Mouse (Mus musculus): ENCODE results near the gene Commd4. TPM values are rescaled to one million over a fixed set of nuclear protein-coding genes. Genes with fewer than 3 reads are reported as not detected.

Commd4 gene
- polyA plus RNA-seq, 1 experiment from 2014 or later = 96.0 TPM

DNA sequence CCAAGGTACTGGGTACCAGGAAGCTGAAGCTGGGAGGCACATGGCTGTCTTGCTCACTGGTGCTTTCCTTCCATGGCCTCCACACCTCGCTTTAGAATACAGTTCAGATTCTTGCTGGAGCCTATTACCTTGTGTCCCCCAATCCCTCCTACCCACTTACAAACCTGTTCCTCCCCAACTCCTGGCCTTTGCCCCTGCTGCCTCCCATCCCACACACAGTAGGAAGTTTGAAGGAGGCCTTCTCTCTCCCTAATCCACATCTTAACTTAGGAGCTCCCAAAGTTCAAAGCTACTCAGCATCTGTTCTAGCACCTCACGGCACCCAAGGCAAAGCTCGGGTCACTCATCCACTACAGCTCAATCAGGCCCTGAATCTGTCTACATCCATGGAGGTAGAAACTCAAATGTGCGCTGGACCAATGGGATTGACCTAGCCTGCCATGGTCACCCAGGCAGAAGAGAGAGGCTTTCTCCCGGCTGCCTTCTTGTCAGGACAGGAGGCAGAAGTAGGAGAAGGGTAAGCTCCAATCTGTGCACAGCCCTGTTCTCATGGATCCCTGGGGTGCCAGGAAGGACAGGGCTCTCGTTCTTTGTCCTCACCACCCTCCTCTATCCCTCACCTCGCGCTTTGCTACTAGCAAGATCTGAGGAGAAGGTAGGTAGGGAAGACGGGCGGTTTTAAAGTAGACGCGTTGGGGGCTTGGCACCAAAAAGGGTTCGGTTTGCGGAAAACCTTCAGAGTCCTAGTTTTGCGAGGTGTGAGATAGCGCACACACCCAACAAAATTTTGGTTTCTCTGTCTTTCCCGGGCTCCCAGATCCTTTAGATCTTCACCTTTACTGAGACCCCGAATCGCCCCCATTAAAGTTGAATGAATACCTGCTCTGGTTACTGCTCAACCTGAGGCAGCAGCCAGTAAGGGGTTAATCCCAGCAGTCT, 10.7 kb downstream of the Commd4 start:
- H3K36me3 ChIP-seq (ENCODE audit: control insufficient read depth, insufficient read depth, low read length) = peaks cover under 1% of the 10 kb centered on the region; the same call in 1 of the 2 replicates
- peaks cover 6% of the 10 kb centered on the region; the same call in 1 of the 2 replicates for H3K4me1 ChIP-seq (replicated peaks; ENCODE audit: control insufficient read depth, insufficient read depth, low read length)
- 6% methylated on average over 19 of the region's 19 CpGs for WGBS
- H3K9ac ChIP-seq (ENCODE audit: low read length) = peak overlapping the region; percentile 84
- peak overlapping the region; percentile 92 for H3K27ac ChIP-seq (ENCODE audit: low read length)
- H3K27me3 ChIP-seq (ENCODE audit: control insufficient read depth, insufficient read depth, low read depth, low read length) = no peaks in the 10 kb centered on the region
- peak overlapping the region; percentile 86 for H3K4me2 ChIP-seq (ENCODE audit: low read depth, low read length)
- peak overlapping the region; percentile 59 for H3K4me3 ChIP-seq (ENCODE audit: low read length)
- ATAC-seq (ENCODE audit: low read depth) = peak; percentile 52
- H3K9me3 ChIP-seq (ENCODE audit: control insufficient read depth, low read length) = no peaks in the 10 kb centered on the region

DNA sequence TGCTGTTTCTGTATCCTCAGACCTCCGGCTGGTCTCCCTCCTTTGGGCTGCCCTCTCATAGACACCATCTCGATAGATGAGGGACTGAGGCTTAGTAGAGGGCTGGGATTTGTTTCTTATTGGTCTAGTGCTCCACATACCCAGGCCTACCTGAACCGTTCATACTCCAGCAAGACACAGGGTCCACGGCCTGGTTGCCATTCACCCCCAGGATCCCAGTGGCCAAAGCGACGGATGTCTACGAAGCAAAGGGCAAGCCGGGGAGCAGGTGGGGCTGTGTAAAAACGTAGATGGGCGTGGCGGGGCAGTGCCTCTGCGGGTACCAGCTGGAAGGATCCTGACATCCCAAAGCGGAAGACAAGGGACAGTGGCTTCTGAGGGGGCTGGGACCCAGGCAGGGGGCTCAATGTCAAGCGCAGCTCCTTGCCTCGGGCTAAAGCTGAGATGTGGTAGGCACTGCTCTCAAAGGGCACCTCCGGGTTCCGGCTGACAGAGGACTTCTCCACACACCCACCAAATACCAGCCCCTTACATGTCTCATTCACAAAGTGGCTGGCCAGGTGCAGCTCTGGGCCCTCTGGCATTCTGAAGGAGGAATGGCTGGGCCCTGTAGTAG, 11.6 kb downstream of the Commd4 start:
- WGBS = 80% methylated on average over 17 of the region's 17 CpGs
- Histone ChIP-seq H3K27ac (ENCODE audit: low read length) (no peak overlapping the region), H3K9me3 (ENCODE audit: control insufficient read depth, low read length) (no peaks in the 10 kb centered on the region), H3K36me3 (ENCODE audit: control insufficient read depth, insufficient read depth, low read length) (peaks cover 5% of the 10 kb centered on the region; the same call in 1 of the 2 replicates), H3K9ac (ENCODE audit: low read length) (no peak overlapping the region), H3K4me2 (ENCODE audit: low read depth, low read length) (no peak overlapping the region), H3K4me1 (replicated peaks; ENCODE audit: control insufficient read depth, insufficient read depth, low read length) (peaks cover 6% of the 10 kb centered on the region; the same call in 1 of the 2 replicates), H3K27me3 (ENCODE audit: control insufficient read depth, insufficient read depth, low read depth, low read length) (no peaks in the 10 kb centered on the region), H3K4me3 (ENCODE audit: low read length) (no peak overlapping the region)
- ATAC-seq (ENCODE audit: low read depth) = no peak

DNA sequence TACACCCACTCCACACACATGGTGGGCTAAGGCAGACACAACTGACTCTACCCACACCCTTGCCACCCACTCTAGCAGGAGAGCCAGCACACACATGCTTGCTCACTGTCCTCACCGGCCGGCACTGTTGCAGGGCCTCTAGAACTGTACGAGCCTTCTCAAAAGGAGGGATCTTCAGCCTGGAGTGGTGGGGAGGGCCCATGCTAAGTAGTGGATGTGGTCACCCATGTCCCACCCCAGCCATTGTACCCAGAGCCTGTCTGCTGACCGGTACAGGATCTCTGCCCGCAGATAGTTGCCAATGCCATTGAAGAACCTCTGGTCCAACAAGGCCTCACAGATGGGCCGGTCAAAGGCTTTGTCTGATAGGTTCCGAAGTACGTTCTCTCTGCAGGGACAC, 13.3 kb downstream of the Commd4 start:
- WGBS = 90% methylated on average over 8 of the region's 8 CpGs
- H3K36me3 ChIP-seq (ENCODE audit: control insufficient read depth, insufficient read depth, low read length) = peaks cover 16% of the 10 kb centered on the region; the same call in 1 of the 2 replicates
- ATAC-seq (ENCODE audit: low read depth) = no peak
- H3K4me2 ChIP-seq (ENCODE audit: low read depth, low read length) = no peak overlapping the region
- H3K9ac ChIP-seq (ENCODE audit: low read length) = no peak overlapping the region
- no peak overlapping the region for H3K27ac ChIP-seq (ENCODE audit: low read length)
- no peak overlapping the region for H3K4me3 ChIP-seq (ENCODE audit: low read length)
- H3K4me1 ChIP-seq (replicated peaks; ENCODE audit: control insufficient read depth, insufficient read depth, low read length) = peaks cover 6% of the 10 kb centered on the region; the same call in 1 of the 2 replicates
- no peaks in the 10 kb centered on the region for H3K27me3 ChIP-seq (ENCODE audit: control insufficient read depth, insufficient read depth, low read depth, low read length)
- H3K9me3 ChIP-seq (ENCODE audit: control insufficient read depth, low read length) = no peaks in the 10 kb centered on the region

DNA sequence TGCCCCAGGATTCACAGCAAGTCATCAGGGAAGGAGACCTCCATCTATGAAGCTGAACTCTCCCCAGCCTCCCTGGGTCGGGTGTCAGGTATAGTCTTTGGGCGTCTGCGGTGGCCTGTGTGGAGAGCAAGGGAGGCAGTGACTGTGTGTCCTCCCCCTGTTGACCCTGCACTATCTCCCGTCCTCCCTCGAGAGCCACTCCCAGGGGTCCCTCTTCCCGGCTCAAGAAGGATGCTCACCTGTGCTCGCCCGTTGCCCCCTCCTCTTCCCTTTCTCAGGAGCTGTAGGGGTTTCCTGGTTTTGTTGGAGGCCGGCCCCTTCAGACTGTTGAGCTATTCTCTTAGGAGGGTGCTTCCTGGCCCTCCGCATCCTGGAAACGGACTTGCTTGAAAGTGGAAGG, 14.9 kb downstream of the Commd4 start:
- Histone ChIP-seq H3K27me3 (ENCODE audit: control insufficient read depth, insufficient read depth, low read depth, low read length) (no peaks in the 10 kb centered on the region), H3K4me1 (replicated peaks; ENCODE audit: control insufficient read depth, insufficient read depth, low read length) (peaks cover 6% of the 10 kb centered on the region; the same call in 1 of the 2 replicates), H3K4me2 (ENCODE audit: low read depth, low read length) (no peak overlapping the region), H3K4me3 (ENCODE audit: low read length) (no peak overlapping the region), H3K9ac (ENCODE audit: low read length) (no peak overlapping the region), H3K36me3 (ENCODE audit: control insufficient read depth, insufficient read depth, low read length) (peaks cover 23% of the 10 kb centered on the region; the same call in 1 of the 2 replicates), H3K27ac (ENCODE audit: low read length) (no peak overlapping the region), H3K9me3 (ENCODE audit: control insufficient read depth, low read length) (no peaks in the 10 kb centered on the region)
- WGBS = 82% methylated on average over 11 of the region's 11 CpGs
- no peak for ATAC-seq (ENCODE audit: low read depth)

DNA sequence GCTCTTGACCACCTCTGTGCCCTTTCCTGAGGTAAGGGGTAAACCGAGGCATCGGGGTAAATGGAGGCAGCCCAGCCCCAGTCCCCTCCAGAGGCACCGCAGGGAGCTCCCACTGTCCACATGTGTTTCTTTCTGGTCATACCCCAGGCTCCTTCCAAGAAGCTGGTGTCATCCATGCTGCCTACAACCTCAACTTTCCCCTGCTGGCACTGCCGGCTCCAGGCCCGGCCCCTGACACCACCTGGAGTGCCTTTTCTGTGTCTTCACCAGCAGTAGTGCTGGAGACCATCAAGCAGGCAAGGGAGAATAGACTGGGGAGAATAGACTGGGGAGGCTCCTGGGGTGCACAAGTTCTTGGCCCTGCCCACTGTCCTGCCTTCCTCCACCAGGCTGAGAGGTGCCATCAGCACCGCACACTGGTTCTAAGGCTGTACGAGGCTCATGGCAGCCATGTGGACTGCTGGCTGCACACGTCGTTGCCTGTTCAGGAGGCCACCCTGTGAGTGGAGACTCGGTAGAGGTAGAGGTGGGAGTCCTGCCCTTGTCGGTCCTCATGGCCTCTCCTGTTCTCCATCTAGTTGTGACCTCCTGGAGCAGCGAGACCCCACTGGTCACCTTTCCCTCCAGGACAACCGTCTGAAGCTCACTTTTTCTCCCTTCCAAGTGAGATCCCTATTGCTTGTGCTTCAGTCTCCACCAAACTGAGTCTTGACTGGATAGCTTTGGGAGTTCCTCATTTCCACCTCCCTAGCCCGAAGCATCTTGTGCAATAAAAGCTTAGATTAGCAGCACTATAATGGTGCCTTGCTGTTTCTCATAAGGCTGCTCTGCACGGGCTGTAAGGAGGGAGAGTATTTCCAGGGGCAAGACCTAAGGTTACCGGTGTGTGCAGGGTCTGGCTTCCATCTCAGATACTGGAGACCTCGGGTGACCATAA, 16.4 kb downstream of the Commd4 start:
- H3K27ac ChIP-seq (ENCODE audit: low read length) = no peak overlapping the region
- no peaks in the 10 kb centered on the region for H3K9me3 ChIP-seq (ENCODE audit: control insufficient read depth, low read length)
- H3K36me3 ChIP-seq (ENCODE audit: control insufficient read depth, insufficient read depth, low read length) = peaks cover 33% of the 10 kb centered on the region
- H3K4me2 ChIP-seq (ENCODE audit: low read depth, low read length) = no peak overlapping the region
- H3K27me3 ChIP-seq (ENCODE audit: control insufficient read depth, insufficient read depth, low read depth, low read length) = no peaks in the 10 kb centered on the region
- 81% methylated on average over 17 of the region's 17 CpGs for WGBS
- no peak for ATAC-seq (ENCODE audit: low read depth)
- no peaks in the 10 kb centered on the region for H3K4me1 ChIP-seq (replicated peaks; ENCODE audit: control insufficient read depth, insufficient read depth, low read length)
- H3K4me3 ChIP-seq (ENCODE audit: low read length) = no peak overlapping the region
- no peak overlapping the region for H3K9ac ChIP-seq (ENCODE audit: low read length)

DNA sequence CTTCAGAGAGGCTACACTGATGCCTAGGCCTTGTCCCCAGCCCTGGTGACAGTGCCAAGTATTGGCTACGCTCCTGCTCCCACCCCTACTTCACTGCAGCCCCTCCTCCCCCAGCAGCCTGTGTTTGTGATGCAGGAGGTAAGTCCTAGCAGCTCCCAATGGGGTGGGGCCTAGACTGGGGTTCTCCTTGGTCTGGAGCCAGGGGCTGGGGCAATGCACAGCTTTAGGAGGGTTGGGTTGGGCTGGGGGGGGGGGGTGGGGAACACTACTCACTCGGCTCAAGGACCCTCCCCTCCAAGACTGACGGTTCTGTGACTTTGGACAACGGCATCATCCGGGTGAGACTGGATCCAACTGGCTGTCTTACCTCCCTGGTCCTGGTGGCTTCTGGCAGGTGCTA, 18.6 kb downstream of the Commd4 start:
- no peak for ATAC-seq (ENCODE audit: low read depth)
- no peak overlapping the region for H3K4me3 ChIP-seq (ENCODE audit: low read length)
- peaks cover 42% of the 10 kb centered on the region for H3K36me3 ChIP-seq (ENCODE audit: control insufficient read depth, insufficient read depth, low read length)
- WGBS = 78% methylated on average over 5 of the region's 5 CpGs
- H3K9ac ChIP-seq (ENCODE audit: low read length) = no peak overlapping the region
- no peak overlapping the region for H3K27ac ChIP-seq (ENCODE audit: low read length)
- H3K27me3 ChIP-seq (ENCODE audit: control insufficient read depth, insufficient read depth, low read depth, low read length) = no peaks in the 10 kb centered on the region
- no peak overlapping the region for H3K4me2 ChIP-seq (ENCODE audit: low read depth, low read length)
- no peaks in the 10 kb centered on the region for H3K4me1 ChIP-seq (replicated peaks; ENCODE audit: control insufficient read depth, insufficient read depth, low read length)
- H3K9me3 ChIP-seq (ENCODE audit: control insufficient read depth, low read length) = no peaks in the 10 kb centered on the region

DNA sequence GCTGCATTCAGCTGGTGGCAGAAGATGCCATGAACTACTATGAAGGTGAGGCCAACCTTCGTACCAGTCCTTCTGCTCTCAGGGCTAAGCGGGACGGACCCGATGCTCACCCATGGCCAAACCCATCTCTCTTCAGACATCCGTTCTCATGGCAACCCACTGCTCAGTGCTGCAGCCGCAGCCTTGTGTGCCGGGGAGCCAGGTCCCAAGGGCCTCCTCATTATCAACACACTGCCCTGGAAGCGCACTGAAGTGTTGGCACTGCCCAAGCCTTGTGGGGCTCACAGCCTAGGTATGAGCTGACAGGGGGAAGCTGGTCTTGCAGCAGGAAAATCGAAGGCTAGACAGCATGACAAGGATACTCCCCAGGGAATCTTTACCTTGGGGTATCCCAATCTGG, 19.0 kb downstream of the Commd4 start:
- Histone ChIP-seq H3K9me3 (ENCODE audit: control insufficient read depth, low read length) (no peaks in the 10 kb centered on the region), H3K4me2 (ENCODE audit: low read depth, low read length) (no peak overlapping the region), H3K9ac (ENCODE audit: low read length) (no peak overlapping the region), H3K36me3 (ENCODE audit: control insufficient read depth, insufficient read depth, low read length) (peaks cover 45% of the 10 kb centered on the region), H3K4me3 (ENCODE audit: low read length) (no peak overlapping the region), H3K4me1 (replicated peaks; ENCODE audit: control insufficient read depth, insufficient read depth, low read length) (no peaks in the 10 kb centered on the region), H3K27ac (ENCODE audit: low read length) (no peak overlapping the region), H3K27me3 (ENCODE audit: control insufficient read depth, insufficient read depth, low read depth, low read length) (no peaks in the 10 kb centered on the region)
- 86% methylated on average over 9 of the region's 9 CpGs for WGBS
- no peak for ATAC-seq (ENCODE audit: low read depth)

DNA sequence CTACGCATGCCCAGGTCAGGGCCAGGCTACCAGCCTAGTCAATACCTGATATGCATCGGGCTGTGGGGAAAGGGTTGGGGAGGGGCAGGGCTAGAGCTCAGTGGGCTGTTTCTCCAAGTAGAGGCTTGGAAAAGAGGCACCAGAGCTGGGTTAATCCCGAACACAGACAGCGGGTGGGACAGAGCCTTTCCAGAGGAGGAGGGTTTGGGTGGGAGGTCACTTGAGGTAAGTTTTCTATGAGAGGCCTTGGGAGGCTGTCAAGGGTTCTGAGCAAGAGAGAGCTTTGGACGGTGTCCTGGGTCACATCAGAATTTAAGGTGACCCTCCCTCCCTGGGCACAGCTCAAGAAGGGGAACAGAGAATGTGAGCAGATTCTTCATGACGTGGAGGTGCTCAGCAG, 19.6 kb downstream of the Commd4 start:
- no peak overlapping the region for H3K9ac ChIP-seq (ENCODE audit: low read length)
- no peak overlapping the region for H3K4me3 ChIP-seq (ENCODE audit: low read length)
- H3K27ac ChIP-seq (ENCODE audit: low read length) = no peak overlapping the region
- H3K4me2 ChIP-seq (ENCODE audit: low read depth, low read length) = no peak overlapping the region
- no peak for ATAC-seq (ENCODE audit: low read depth)
- WGBS = 86% methylated on average over 6 of the region's 6 CpGs
- H3K4me1 ChIP-seq (replicated peaks; ENCODE audit: control insufficient read depth, insufficient read depth, low read length) = no peaks in the 10 kb centered on the region
- H3K9me3 ChIP-seq (ENCODE audit: control insufficient read depth, low read length) = no peaks in the 10 kb centered on the region
- H3K36me3 ChIP-seq (ENCODE audit: control insufficient read depth, insufficient read depth, low read length) = peaks cover 45% of the 10 kb centered on the region
- H3K27me3 ChIP-seq (ENCODE audit: control insufficient read depth, insufficient read depth, low read depth, low read length) = no peaks in the 10 kb centered on the region
